Mouse (Mus musculus) erythroblast, embryonic 14.5 days (primary cell): ENCODE measurements around the gene Tmem201. TPM values are rescaled to one million over a fixed set of nuclear protein-coding genes. Genes with fewer than 3 reads are reported as not detected.

Experiments
- H3K27me3 ChIP-seq: 2 replicates; pipeline ENCODE4 v1.6.1; 2012; ENCODE audit warnings: inconsistent platforms; ENCODE audit not compliant: control insufficient read depth
- H3K36me3 ChIP-seq: 2 replicates; pipeline ENCODE4 v1.6.1; 2012; ENCODE audit warnings: mild to moderate bottlenecking, inconsistent platforms; ENCODE audit not compliant: control insufficient read depth
- H3K4me1 ChIP-seq: 2 replicates; pipeline ENCODE4 v1.6.1; 2012; ENCODE audit warnings: inconsistent platforms; ENCODE audit not compliant: control insufficient read depth
- H3K4me3 ChIP-seq: replicated peaks from 2 replicates; pipeline ENCODE3; 2012; ENCODE audit warnings: moderate library complexity, mild to moderate bottlenecking, inconsistent platforms
- H3K9me3 ChIP-seq: 2 replicates; pipeline ENCODE4 v1.6.1; 2012; ENCODE audit warnings: low read length, inconsistent platforms, mixed read lengths; ENCODE audit not compliant: control insufficient read depth
- GATA1 ChIP-seq: IDR thresholded peaks from 2 replicates; pipeline ENCODE4 v1.6.1; 2012; ENCODE audit warnings: low read length, inconsistent platforms, mixed read lengths
- TAL1 ChIP-seq: IDR thresholded peaks from 3 replicates; pipeline ENCODE4 v1.6.1; 2012; ENCODE audit warnings: low read length, inconsistent platforms, mixed read lengths
- polyA plus RNA-seq: library from polyadenylated mRNA; stranded (reverse); fragments of >175 nt; gene quantifications from 2 replicates; pipeline ENCODE4 v1.2.3, GENCODE M21; 2012

Tmem201 gene
- 1.4 and 1.5 TPM in 2 replicates for polyA plus RNA-seq

- no peak for TF ChIP-seq TAL1
- TF ChIP-seq GATA1: no peak
- peak within 1 kb of the TSS; percentile 83 for H3K4me3 ChIP-seq
- H3K36me3 ChIP-seq: peaks cover 15% of the 10 kb centered on the region
- no peaks in the 10 kb centered on the region for H3K9me3 ChIP-seq
- H3K27me3 ChIP-seq: no peaks in the 10 kb centered on the region
- peaks cover 38% of the 10 kb centered on the region for H3K4me1 ChIP-seq
Measured at GRCm38 (mm10) chr4:149737383-149738324, at the start of gene Tmem201. TSS of gene Tmem201 (minus strand) at chr4:149738044.

- Histone ChIP-seq H3K4me1 (peaks cover 24% of the 10 kb centered on the region), H3K9me3 (no peaks in the 10 kb centered on the region), H3K4me3 (no peak overlapping the region), H3K27me3 (no peaks in the 10 kb centered on the region), H3K36me3 (no peaks in the 10 kb centered on the region)
- no peak for TF ChIP-seq TAL1
- TF ChIP-seq GATA1: no peak
Measured at GRCm38 (mm10) chr4:149784901-149785300, 47.1 kb upstream of the Tmem201 start.

- H3K36me3 ChIP-seq: no peaks in the 10 kb centered on the region
- H3K27me3 ChIP-seq: no peaks in the 10 kb centered on the region
- TF ChIP-seq GATA1 (no peak), TAL1 (no peak)
- H3K4me1 ChIP-seq: peaks cover 22% of the 10 kb centered on the region
- H3K9me3 ChIP-seq: no peaks in the 10 kb centered on the region
- H3K4me3 ChIP-seq: no peak overlapping the region
Measured at GRCm38 (mm10) chr4:149784371-149784770, 46.5 kb upstream of the Tmem201 start.

- TF ChIP-seq GATA1 (no peak), TAL1 (no peak)
- H3K27me3 ChIP-seq: peaks cover under 1% of the 10 kb centered on the region; the same call in 1 of the 2 replicates
- no peaks in the 10 kb centered on the region for H3K9me3 ChIP-seq
- H3K4me3 ChIP-seq: no peak overlapping the region
- peaks cover 20% of the 10 kb centered on the region for H3K4me1 ChIP-seq
- H3K36me3 ChIP-seq: no peaks in the 10 kb centered on the region
Measured at GRCm38 (mm10) chr4:149782975-149783374, 45.1 kb upstream of the Tmem201 start.

- TF ChIP-seq TAL1 (no peak), GATA1 (no peak)
- Histone ChIP-seq H3K27me3 (peaks cover 16% of the 10 kb centered on the region), H3K4me3 (no peak overlapping the region), H3K36me3 (no peaks in the 10 kb centered on the region), H3K9me3 (no peaks in the 10 kb centered on the region), H3K4me1 (peaks cover 20% of the 10 kb centered on the region)
Measured at GRCm38 (mm10) chr4:149780565-149781356, 42.9 kb upstream of the Tmem201 start.

GRCm38 (mm10) chr4:149779966-149780365 lies 42.1 kb upstream of the Tmem201 start:
- Histone ChIP-seq H3K4me3 (no peak overlapping the region), H3K27me3 (peaks cover 21% of the 10 kb centered on the region), H3K9me3 (no peaks in the 10 kb centered on the region), H3K36me3 (no peaks in the 10 kb centered on the region), H3K4me1 (peaks cover 19% of the 10 kb centered on the region)
- no peak for TF ChIP-seq GATA1
- TF ChIP-seq TAL1: no peak

GRCm38 (mm10) chr4:149777126-149777525 lies 39.3 kb upstream of the Tmem201 start:
- Histone ChIP-seq H3K4me1 (peaks cover 36% of the 10 kb centered on the region), H3K36me3 (no peaks in the 10 kb centered on the region), H3K4me3 (no peak overlapping the region), H3K27me3 (peaks cover 33% of the 10 kb centered on the region), H3K9me3 (no peaks in the 10 kb centered on the region)
- TF ChIP-seq GATA1: no peak
- no peak for TF ChIP-seq TAL1

- Histone ChIP-seq H3K27me3 (peaks cover 33% of the 10 kb centered on the region), H3K36me3 (no peaks in the 10 kb centered on the region), H3K9me3 (no peaks in the 10 kb centered on the region), H3K4me1 (peaks cover 32% of the 10 kb centered on the region), H3K4me3 (no peak overlapping the region)
- TF ChIP-seq TAL1: no peak
Measured at GRCm38 (mm10) chr4:149775760-149776362, 38.0 kb upstream of the Tmem201 start.

GRCm38 (mm10) chr4:149775330-149775729 lies 37.5 kb upstream of the Tmem201 start:
- TF ChIP-seq GATA1 (no peak), TAL1 (no peak)
- Histone ChIP-seq H3K9me3 (no peaks in the 10 kb centered on the region), H3K4me3 (no peak overlapping the region), H3K4me1 (peaks cover 27% of the 10 kb centered on the region), H3K36me3 (no peaks in the 10 kb centered on the region), H3K27me3 (peaks cover 33% of the 10 kb centered on the region)
